Mouse (Mus musculus) heart, embryonic 14.5 days (tissue): ENCODE data around the gene Miga2. TPM values are rescaled to one million over a fixed set of nuclear protein-coding genes. Genes with fewer than 3 reads are reported as not detected.

Experiments used
- ATAC-seq: fragments of 200-750 bp; cut with Nextera tagmentation; 2 replicates; pipeline ENCODE4 v1.8.0; 2017; ENCODE audit warnings: low read depth, moderate TSS enrichment; ENCODE audit not compliant: insufficient number of reproducible peaks, insufficient read depth, low FRiP score
- H3K27ac ChIP-seq, 2 experiments: fragments of 200-500 bp in 1 of 2; fragments of 300-500 bp in 1 of 2; sonication (generic) in 1 of 2; replicated peaks in 1 of 2; 2 replicates each; pipeline ENCODE4 v1.5.1; 2012 to 2014; ENCODE audit warnings: low read depth in 2 of 2, low read length in 2 of 2, control low read depth in 1 of 2, mild to moderate bottlenecking in 1 of 2, mixed read lengths in 1 of 2; ENCODE audit not compliant: control insufficient read depth in 1 of 2, insufficient read depth in 1 of 2
- H3K27me3 ChIP-seq: fragments of 300-500 bp; sonication (generic); 2 replicates; pipeline ENCODE4 v1.6.1; 2014; ENCODE audit warnings: mild to moderate bottlenecking, low read length, control low read depth; ENCODE audit not compliant: control insufficient read depth, insufficient read depth
- H3K36me3 ChIP-seq: fragments of 300-500 bp; sonication (generic); 2 replicates; pipeline ENCODE4 v1.6.1; 2014; ENCODE audit warnings: mild to moderate bottlenecking, control low read depth, low read length, mixed read lengths; ENCODE audit not compliant: control insufficient read depth, insufficient read depth
- H3K4me1 ChIP-seq, 2 experiments: fragments of 200-500 bp in 1 of 2; fragments of 300-500 bp in 1 of 2; sonication (generic) in 1 of 2; 2 replicates each; pipeline ENCODE4 v1.6.1; 2012 to 2014; ENCODE audit warnings: low read length in 2 of 2, control low read depth in 1 of 2, mixed read lengths in 1 of 2; ENCODE audit not compliant: control insufficient read depth in 2 of 2, insufficient read depth in 2 of 2
- H3K4me2 ChIP-seq: fragments of 300-500 bp; sonication (generic); 2 replicates; pipeline ENCODE4 v1.6.1; 2014; ENCODE audit warnings: mild to moderate bottlenecking, low read length
- H3K4me3 ChIP-seq, 2 experiments: fragments of 200-500 bp in 1 of 2; fragments of 300-500 bp in 1 of 2; sonication (generic) in 1 of 2; 2 replicates each; pipeline ENCODE4 v1.5.1; 2012 to 2014; ENCODE audit warnings: low read length in 2 of 2, mild to moderate bottlenecking in 2 of 2, control low read depth in 1 of 2, low read depth in 1 of 2, moderate library complexity in 1 of 2; ENCODE audit not compliant: control insufficient read depth in 1 of 2, insufficient read depth in 1 of 2
- H3K9ac ChIP-seq: fragments of 300-500 bp; sonication (generic); 2 replicates; pipeline ENCODE4 v1.6.1; 2014; ENCODE audit warnings: mild to moderate bottlenecking, low read length
- H3K9me3 ChIP-seq: fragments of 300-500 bp; sonication (generic); 2 replicates; pipeline ENCODE4 v1.6.1; 2016; ENCODE audit warnings: low read length, control low read depth; ENCODE audit not compliant: control insufficient read depth
- microRNA-seq: library from miRNA; unstranded; fragments of <30 nt; microRNA quantifications from one replicate; pipeline ENCODE4, GENCODE M21; 2016
- polyA plus RNA-seq: library from polyadenylated mRNA; unstranded; fragments of >200 nt; fragmentation: Nextera tagmentation; extraction: Ambion mirVana; gene quantifications from 2 replicates; pipeline ENCODE4 v1.2.1, GENCODE M21; 2014

The Miga2 gene
- polyA plus RNA-seq, 1 experiment from 2014 or later: 31.6 TPM

GRCm38 (mm10) chr2:30429156-30429555 lies 65.1 kb downstream of the Miga2 start:
- peaks cover 82% of the 10 kb centered on the region for H3K36me3 ChIP-seq
- H3K4me2 ChIP-seq: no peak overlapping the region
- ATAC-seq: no peak
- H3K9me3 ChIP-seq: no peaks in the 10 kb centered on the region
- H3K9ac ChIP-seq: no peak overlapping the region
- no peak overlapping the region for H3K4me3 ChIP-seq
- no peaks in the 10 kb centered on the region for H3K27me3 ChIP-seq
- no peak overlapping the region for H3K27ac ChIP-seq
- no peaks in the 10 kb centered on the region; a peak in 2 of 4 replicates for H3K4me1 ChIP-seq

Small RNA genes lying within 50 kb of the gene (microRNA-seq; reads per million reads assigned to microRNA genes)
- not detected for gene Gm47292

Other genes starting within 250 kb of the Miga2 start
- 7.8 and 8.9 TPM in 2 replicates for gene Zer1, start 239.6 kb upstream of the Miga2 start, polyA plus RNA-seq
- 9.0 and 9.9 TPM in 2 replicates for gene Tbc1d13, start 230.5 kb upstream of the Miga2 start, polyA plus RNA-seq
- gene Endog, start 192.7 kb upstream of the Miga2 start, polyA plus RNA-seq: 40.3 and 43.2 TPM in 2 replicates
- gene Spout1, start 185.8 kb upstream of the Miga2 start, polyA plus RNA-seq: 24.7 and 28.0 TPM in 2 replicates
- 22.0 and 26.0 TPM in 2 replicates for gene Kyat1, start 158.4 kb upstream of the Miga2 start, polyA plus RNA-seq
- 47.4 and 52.7 TPM in 2 replicates for gene Lrrc8a, start 126.5 kb upstream of the Miga2 start, polyA plus RNA-seq
- gene Gm28035, start 123.7 kb upstream of the Miga2 start, polyA plus RNA-seq: 0.13 and 0.55 TPM in 2 replicates
- 10.8 TPM in 2 replicates for gene Phyhd1, start 98.0 kb upstream of the Miga2 start, polyA plus RNA-seq
- not detected in 2 replicates for gene Gm28038, start 83.2 kb upstream of the Miga2 start, polyA plus RNA-seq
- gene Dolk, start 77.9 kb upstream of the Miga2 start, polyA plus RNA-seq: 33.0 and 33.4 TPM in 2 replicates
- 23.9 and 26.2 TPM in 2 replicates for gene Nup188, start 77.8 kb upstream of the Miga2 start, polyA plus RNA-seq
- gene Sh3glb2, start 4.9 kb upstream of the Miga2 start, polyA plus RNA-seq: 94.6 and 97.3 TPM in 2 replicates
- 16.8 and 20.8 TPM in 2 replicates for gene Dolpp1, start 28.0 kb downstream of the Miga2 start, polyA plus RNA-seq
- 127 and 135 TPM in 2 replicates for gene Crat, start 51.6 kb downstream of the Miga2 start, polyA plus RNA-seq
- 42.0 and 61.2 TPM in 2 replicates for gene Ptpa, start 51.8 kb downstream of the Miga2 start, polyA plus RNA-seq
- 3.5 and 4.2 TPM in 2 replicates for gene Ier5l, start 110.0 kb downstream of the Miga2 start, polyA plus RNA-seq
- 3.2 and 3.8 TPM in 2 replicates for gene Cstad, start 230.8 kb downstream of the Miga2 start, polyA plus RNA-seq